Mouse (Mus musculus) myocyte (in vitro differentiated cells): ENCODE results near the gene Coasy. TPM values are rescaled to one million over a fixed set of nuclear protein-coding genes. Genes with fewer than 3 reads are reported as not detected.
A peak's percentile ranks its signal among the peaks of the same experiment; 100 is the strongest.

Source experiments
- H3K27me3 ChIP-seq: one replicate; pipeline ENCODE4 v1.6.1; 2011; ENCODE audit not compliant: control insufficient read depth, insufficient read depth, insufficient read length
- H3K36me3 ChIP-seq: one replicate; pipeline ENCODE4 v1.6.1; 2011; ENCODE audit not compliant: control insufficient read depth, insufficient read depth
- H3K4me2 ChIP-seq: one replicate; pipeline ENCODE4 v1.6.1; 2011; ENCODE audit warnings: low read depth, control low read depth
- H3K4me3 ChIP-seq: one replicate; pipeline ENCODE4 v1.5.1; 2011; ENCODE audit warnings: mild to moderate bottlenecking, control low read depth, moderate library complexity
- H3K79me2 ChIP-seq: one replicate; pipeline ENCODE4 v1.6.1; 2011; ENCODE audit not compliant: control insufficient read depth, insufficient read depth
- H3ac ChIP-seq: one replicate; pipeline ENCODE4 v1.6.1; 2011; ENCODE audit not compliant: control insufficient read depth, insufficient read length
- CEBPB ChIP-seq: IDR thresholded peaks from 2 replicates; pipeline ENCODE4 v1.6.1; 2011; ENCODE audit warnings: mild to moderate bottlenecking, moderate library complexity; ENCODE audit not compliant: poor library complexity, insufficient read depth, severe bottlenecking
- E2F4 ChIP-seq: IDR thresholded peaks from one replicate; pipeline ENCODE4 v1.6.1; 2011; ENCODE audit warnings: mild to moderate bottlenecking, control low read depth, moderate library complexity; ENCODE audit not compliant: insufficient read depth
- MAX ChIP-seq: IDR thresholded peaks from one replicate; pipeline ENCODE4 v1.6.1; 2011; ENCODE audit warnings: low read depth, mild to moderate bottlenecking, control low read depth
- MYOD1 ChIP-seq, 3 experiments: IDR thresholded peaks; one replicate each; pipeline ENCODE4 v1.6.1; 2011; ENCODE audit warnings: control low read depth in 2 of 3, low read depth in 2 of 3, mild to moderate bottlenecking in 2 of 3, moderate library complexity in 1 of 3; ENCODE audit not compliant: insufficient read length in 2 of 3, control insufficient read depth in 1 of 3
- MYOG ChIP-seq, 3 experiments: IDR thresholded peaks; one replicate each; pipeline ENCODE4 v1.6.1; 2011; ENCODE audit warnings: control low read depth in 2 of 3, low read depth in 2 of 3, mild to moderate bottlenecking in 2 of 3; ENCODE audit not compliant: insufficient read length in 2 of 3, control insufficient read depth in 1 of 3, insufficient read depth in 1 of 3
- POLR2A ChIP-seq: IDR thresholded peaks from one replicate; pipeline ENCODE4 v1.6.1; 2011; ENCODE audit warnings: low read depth, mild to moderate bottlenecking, control low read depth, moderate library complexity; ENCODE audit not compliant: insufficient read length
- POLR2AphosphoS2 ChIP-seq: IDR thresholded peaks from one replicate; pipeline ENCODE4 v1.6.1; 2011; ENCODE audit warnings: low read depth, control low read depth; ENCODE audit not compliant: insufficient read length
- REST ChIP-seq: IDR thresholded peaks from one replicate; pipeline ENCODE4 v1.6.1; 2011; ENCODE audit warnings: mild to moderate bottlenecking, control low read depth, moderate library complexity; ENCODE audit not compliant: insufficient read depth, insufficient read length
- SRF ChIP-seq: IDR thresholded peaks from one replicate; pipeline ENCODE4 v1.6.1; 2011; ENCODE audit warnings: low read depth; ENCODE audit not compliant: control insufficient read depth, insufficient read length
- TCF12 ChIP-seq: IDR thresholded peaks from one replicate; pipeline ENCODE4 v1.6.1; 2011; ENCODE audit warnings: mild to moderate bottlenecking, control low read depth; ENCODE audit not compliant: poor library complexity, insufficient read depth, severe bottlenecking
- TCF3 ChIP-seq: IDR thresholded peaks from one replicate; pipeline ENCODE4 v1.6.1; 2011; ENCODE audit warnings: low read depth, control low read depth; ENCODE audit not compliant: insufficient read length
- USF1 ChIP-seq: IDR thresholded peaks from one replicate; pipeline ENCODE4 v1.6.1; 2011; ENCODE audit warnings: low read depth, mild to moderate bottlenecking, control low read depth, moderate library complexity
- polyA plus RNA-seq: library from polyadenylated mRNA; unstranded; fragments of >200 nt; fragmentation: generic; extraction: Trizol; gene quantifications from one replicate; pipeline ENCODE4 v1.2.1, GENCODE M21; 2012; ENCODE audit warnings: missing spikeins

Gene Coasy
- polyA plus RNA-seq, 1 experiment = 39.7 TPM

- H3K27me3 ChIP-seq = no peaks in the 10 kb centered on the region
- H3K4me3 ChIP-seq = no peak overlapping the region
- H3K36me3 ChIP-seq = no peaks in the 10 kb centered on the region
- peak overlapping the region; percentile 7 for H3ac ChIP-seq
- H3K79me2 ChIP-seq = no peaks in the 10 kb centered on the region
- H3K4me2 ChIP-seq = peak overlapping the region; percentile 43
- no peak for TF ChIP-seq POLR2A
These were observed 19.2 kb upstream of the Coasy start for GRCm38 (mm10) chr11:101062971-101063675.

GRCm38 (mm10) chr11:101063676-101064327, 18.6 kb upstream of the Coasy start:
- no peaks in the 10 kb centered on the region for H3K79me2 ChIP-seq
- peak overlapping the region; percentile 7 for H3ac ChIP-seq
- TF ChIP-seq POLR2AphosphoS2 = no peak
- TF ChIP-seq MYOG (IDR thresholded peaks at IDR 0.05; ENCODE audit: control insufficient read depth in 1 of 3, insufficient read depth in 1 of 3, insufficient read length in 2 of 3, low read depth in 2 of 3) = peak; percentile 9 to 64 (median 58)
- peak; percentile 48 for TF ChIP-seq TCF12
- no peak for TF ChIP-seq TCF3
- TF ChIP-seq E2F4 = no peak
- no peak for TF ChIP-seq REST
- no peak for TF ChIP-seq MAX
- no peak for TF ChIP-seq CEBPB
- TF ChIP-seq USF1 = no peak
- peak in 2 of 3 experiments; percentile 19 to 69 for TF ChIP-seq MYOD1 (IDR thresholded peaks at IDR 0.05; ENCODE audit: control insufficient read depth in 1 of 3, insufficient read length in 2 of 3, low read depth in 2 of 3)
- no peak for TF ChIP-seq POLR2A
- no peak for TF ChIP-seq SRF
- peak overlapping the region; percentile 43 for H3K4me2 ChIP-seq
- H3K36me3 ChIP-seq = no peaks in the 10 kb centered on the region
- H3K4me3 ChIP-seq = no peak overlapping the region
- no peaks in the 10 kb centered on the region for H3K27me3 ChIP-seq

- no peaks in the 10 kb centered on the region for H3K27me3 ChIP-seq
- H3K36me3 ChIP-seq = no peaks in the 10 kb centered on the region
- H3K4me2 ChIP-seq = peak overlapping the region; percentile 43
- no peak overlapping the region for H3ac ChIP-seq
- no peak for TF ChIP-seq USF1
- no peak for TF ChIP-seq MYOG (IDR thresholded peaks at IDR 0.05; ENCODE audit: control insufficient read depth in 1 of 3, insufficient read depth in 1 of 3, insufficient read length in 2 of 3, low read depth in 2 of 3)
- TF ChIP-seq MAX = no peak
- TF ChIP-seq REST = no peak
- no peak for TF ChIP-seq POLR2A
- TF ChIP-seq E2F4 = no peak
- TF ChIP-seq MYOD1 (IDR thresholded peaks at IDR 0.05; ENCODE audit: control insufficient read depth in 1 of 3, insufficient read length in 2 of 3, low read depth in 2 of 3) = no peak
- no peak for TF ChIP-seq CEBPB
- TF ChIP-seq TCF12 = no peak
- no peak for TF ChIP-seq SRF
- no peak for TF ChIP-seq TCF3
- no peak for TF ChIP-seq POLR2AphosphoS2
- H3K4me3 ChIP-seq = no peak overlapping the region
- no peaks in the 10 kb centered on the region for H3K79me2 ChIP-seq
These were observed 17.9 kb upstream of the Coasy start for GRCm38 (mm10) chr11:101064462-101064861.

- no peaks in the 10 kb centered on the region for H3K27me3 ChIP-seq
- H3ac ChIP-seq = no peak overlapping the region
- H3K4me2 ChIP-seq = no peak overlapping the region
- no peak overlapping the region for H3K4me3 ChIP-seq
- TF ChIP-seq MYOD1 (IDR thresholded peaks at IDR 0.05; ENCODE audit: control insufficient read depth in 1 of 3, insufficient read length in 2 of 3, low read depth in 2 of 3) = no peak
- no peaks in the 10 kb centered on the region for H3K79me2 ChIP-seq
- H3K36me3 ChIP-seq = no peaks in the 10 kb centered on the region
These were observed 17.4 kb upstream of the Coasy start for GRCm38 (mm10) chr11:101065002-101065401.

GRCm38 (mm10) chr11:101066549-101067412, 15.6 kb upstream of the Coasy start:
- Histone ChIP-seq H3K36me3 (no peaks in the 10 kb centered on the region), H3ac (no peak overlapping the region), H3K4me2 (no peak overlapping the region), H3K79me2 (no peaks in the 10 kb centered on the region), H3K27me3 (no peaks in the 10 kb centered on the region), H3K4me3 (no peak overlapping the region)
- no peak for TF ChIP-seq E2F4
- peak in 1 of 3 experiments; percentile 5 for TF ChIP-seq MYOD1 (IDR thresholded peaks at IDR 0.05; ENCODE audit: control insufficient read depth in 1 of 3, insufficient read length in 2 of 3, low read depth in 2 of 3)
